Mouse (Mus musculus): ENCODE data around the gene Kpna1.

DNA sequence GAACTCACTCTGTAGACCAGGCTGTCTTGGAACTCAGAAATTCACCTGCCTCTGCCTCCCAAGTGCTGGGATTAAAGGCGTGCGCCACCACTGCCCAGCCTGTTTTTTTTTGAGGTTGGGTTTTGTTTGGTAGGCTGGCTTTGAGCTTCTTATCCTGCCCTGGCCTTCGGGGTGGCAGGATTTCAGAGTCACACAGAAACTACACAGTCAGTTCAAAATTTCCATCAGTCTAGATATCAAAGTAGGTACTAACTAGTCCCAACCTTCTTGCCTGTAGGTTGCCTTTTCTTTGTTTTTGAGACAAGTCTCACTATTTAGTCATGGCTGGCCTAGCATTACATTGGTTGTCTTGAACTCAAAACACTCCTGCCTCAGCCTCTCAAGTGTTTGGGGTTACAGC is 5.9 kb downstream of the Kpna1 start:
- no peak for TF ChIP-seq POLR2A (IDR thresholded peaks at IDR 0.05; ENCODE audit: insufficient read length, low read depth)
- TF ChIP-seq USF1 (IDR thresholded peaks at IDR 0.05; ENCODE audit: low read depth) = no peak
- no peak for TF ChIP-seq SRF (IDR thresholded peaks at IDR 0.05; ENCODE audit: control insufficient read depth, insufficient read length, low read depth)
- TF ChIP-seq CEBPB (IDR thresholded peaks at IDR 0.05; ENCODE audit: insufficient read depth, poor library complexity, severe bottlenecking) = no peak
